Mouse (Mus musculus) mouse embryonic stem cell (cell line): Measurements from ENCODE around the gene Ddx46.
"Not testable (repeated sequence)": the region's sequence is repeated elsewhere in the genome, so short reads cannot be mapped to it uniquely, and the experiment has no call there.

Experiments used
- in situ Hi-C, 2 experiments: fragments of 300-500 bp; cut with MboI; formaldehyde crosslinking; loops; 1 replicate in 1 of 2; 3 replicates in 1 of 2; pipeline ENCODE4 v1.14.3; 2019 to 2020; ENCODE audit warnings: low sequenced_read_pairs in 2 of 2, low pct_unique_long_range_greater_than_20kb in 1 of 2, mixed read lengths in 1 of 2; ENCODE audit not compliant: unreplicated experiment in 1 of 2

Gene Ddx46

GRCm38 (mm10) chr13:55634639-55635127, at the start of gene Ddx46:
Ddx46 (plus strand) TSS chr13:55635027.
- in situ Hi-C loops: no loop called here

GRCm38 (mm10) chr13:55591961-55592490, 42.8 kb upstream of the Ddx46 start:
- in situ Hi-C loops: no loop called here

GRCm38 (mm10) chr13:55592512-55593253, 42.1 kb upstream of the Ddx46 start:
- in situ Hi-C loops: no loop called here

GRCm38 (mm10) chr13:55593254-55593747, 41.5 kb upstream of the Ddx46 start:
- in situ Hi-C loops: no loop called here

GRCm38 (mm10) chr13:55595375-55595774, 39.5 kb upstream of the Ddx46 start:
- in situ Hi-C loops: no loop called here

- in situ Hi-C loops: no loop called here
Measured at GRCm38 (mm10) chr13:55596802-55597201, 38.0 kb upstream of the Ddx46 start.

- in situ Hi-C loops: no loop called here
Measured at GRCm38 (mm10) chr13:55599566-55600540, 35.0 kb upstream of the Ddx46 start, which contains the start of gene B4galt7. B4galt7 (plus strand) TSS chr13:55599896.

- in situ Hi-C loops: no loop called here
Measured at GRCm38 (mm10) chr13:55600657-55601056, 34.2 kb upstream of the Ddx46 start.

GRCm38 (mm10) chr13:55601611-55602010, 33.2 kb upstream of the Ddx46 start:
- in situ Hi-C loops: no loop called here

- in situ Hi-C loops: no loop called here
Measured at GRCm38 (mm10) chr13:55604606-55605005, 30.2 kb upstream of the Ddx46 start.

GRCm38 (mm10) chr13:55606899-55607623, 27.8 kb upstream of the Ddx46 start:
- in situ Hi-C loops: no loop called here

- in situ Hi-C loops: no loop called here
Measured at GRCm38 (mm10) chr13:55607624-55608006, 27.2 kb upstream of the Ddx46 start.

- in situ Hi-C loops: no loop called here
Measured at GRCm38 (mm10) chr13:55611996-55612395, 22.8 kb upstream of the Ddx46 start.

- in situ Hi-C loops: no loop called here
Measured at GRCm38 (mm10) chr13:55613471-55613870, 21.4 kb upstream of the Ddx46 start.

- in situ Hi-C loops: no loop called here
Measured at GRCm38 (mm10) chr13:55619328-55619727, 15.5 kb upstream of the Ddx46 start.

- in situ Hi-C loops: no loop called here
Measured at GRCm38 (mm10) chr13:55620275-55620674, 14.6 kb upstream of the Ddx46 start.

- in situ Hi-C loops: not testable (repeated sequence)
Measured at GRCm38 (mm10) chr13:55622156-55622648, 12.6 kb upstream of the Ddx46 start.
